Mouse (Mus musculus) brain, adult 10 weeks (tissue): Measurements from ENCODE around the gene Fbxo27. TPM values are rescaled to one million over a fixed set of nuclear protein-coding genes. Genes with fewer than 3 reads are reported as not detected.

Source experiments
- polyA plus RNA-seq: library from polyadenylated mRNA; stranded (reverse); fragments of 350-450 nt; fragmentation: Illumina TruSeq; extraction: RNeasy Lipid Tissue Mini Kit (QIAGEN cat#74804); gene quantifications from one replicate; pipeline ENCODE4 v1.2.3, GENCODE M21; 2015; ENCODE audit warnings: low read depth, low replicate concordance

Fbxo27 gene
- polyA plus RNA-seq, result 15.8 TPM

DNA sequence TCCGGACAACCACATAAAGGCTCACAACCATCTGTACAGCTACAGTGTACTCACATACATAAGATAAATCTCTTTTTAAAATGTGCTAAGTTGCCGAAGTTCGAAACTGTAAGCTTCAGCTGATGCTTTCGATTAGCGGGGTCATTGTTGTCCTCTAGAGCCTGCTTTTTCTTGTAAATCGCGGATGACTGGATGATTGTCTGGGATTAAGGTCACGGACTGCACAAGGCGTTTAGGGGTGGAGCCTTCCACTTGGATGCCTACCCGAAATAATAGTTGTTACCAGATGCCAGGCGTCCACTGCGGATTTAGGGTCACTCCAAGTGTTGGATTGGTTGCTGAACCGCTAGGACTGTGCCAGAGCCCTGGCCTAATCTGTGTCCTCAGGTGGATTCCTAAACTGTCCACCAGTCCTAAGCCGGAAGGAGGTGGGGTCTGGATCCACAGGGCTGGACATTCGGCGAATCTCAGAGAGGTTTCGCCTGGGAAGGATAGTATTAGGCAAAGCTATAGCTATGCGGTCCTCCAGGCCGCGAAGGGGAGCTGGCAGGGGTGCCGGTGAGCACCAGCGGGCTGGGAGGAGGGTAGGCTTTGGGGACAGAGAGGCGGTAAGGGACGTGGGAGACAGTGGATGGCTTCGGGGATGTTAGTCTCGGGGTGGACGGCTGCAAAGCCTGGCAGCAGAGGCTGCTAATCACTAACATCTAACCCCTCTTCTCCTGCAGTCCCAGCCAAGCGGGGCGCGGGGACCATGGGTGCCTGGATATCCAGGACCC lies at the start of gene Fbxo27:
Gene Fbxo27, plus strand, starts transcription at position 305 of the 776 bp plus-strand sequence.

DNA sequence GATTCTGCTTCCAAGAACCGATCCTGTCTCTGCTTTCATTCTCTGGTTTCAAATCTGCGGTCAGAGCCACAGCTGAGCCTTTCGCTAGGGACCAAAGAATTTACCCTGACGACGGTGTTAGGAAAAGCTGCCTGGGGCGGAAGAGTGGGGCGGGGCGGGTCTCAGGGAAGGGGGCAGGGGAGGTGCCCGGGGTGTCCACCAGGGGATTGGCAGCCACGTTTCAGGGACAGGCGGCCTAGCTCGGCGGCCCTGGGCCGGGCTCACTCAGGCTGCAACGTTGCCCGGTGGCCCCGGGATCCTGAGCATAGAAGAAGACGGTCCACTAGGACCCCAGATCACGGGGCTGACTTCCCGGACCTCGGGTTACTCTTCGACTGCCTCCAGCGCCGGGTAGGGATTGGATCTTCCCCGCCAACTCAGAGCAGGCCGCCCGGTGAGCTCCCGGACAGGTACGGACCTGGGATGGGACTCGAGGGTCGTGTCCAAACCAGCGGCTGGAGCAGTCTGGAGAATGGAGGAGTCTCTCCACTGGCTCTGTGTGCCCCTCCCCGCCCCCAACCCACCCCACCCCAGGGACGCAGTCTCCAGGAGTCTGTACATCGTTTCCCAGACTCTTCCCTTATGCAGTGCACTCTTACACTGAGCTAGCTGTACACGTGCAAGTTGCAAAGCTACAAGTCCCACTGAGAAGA lies 24.1 kb downstream of the Fbxo27 start, which contains the start of gene Fbxo17:
Gene Fbxo17, plus strand, starts transcription at position 215 of the 692 bp plus-strand sequence.

DNA sequence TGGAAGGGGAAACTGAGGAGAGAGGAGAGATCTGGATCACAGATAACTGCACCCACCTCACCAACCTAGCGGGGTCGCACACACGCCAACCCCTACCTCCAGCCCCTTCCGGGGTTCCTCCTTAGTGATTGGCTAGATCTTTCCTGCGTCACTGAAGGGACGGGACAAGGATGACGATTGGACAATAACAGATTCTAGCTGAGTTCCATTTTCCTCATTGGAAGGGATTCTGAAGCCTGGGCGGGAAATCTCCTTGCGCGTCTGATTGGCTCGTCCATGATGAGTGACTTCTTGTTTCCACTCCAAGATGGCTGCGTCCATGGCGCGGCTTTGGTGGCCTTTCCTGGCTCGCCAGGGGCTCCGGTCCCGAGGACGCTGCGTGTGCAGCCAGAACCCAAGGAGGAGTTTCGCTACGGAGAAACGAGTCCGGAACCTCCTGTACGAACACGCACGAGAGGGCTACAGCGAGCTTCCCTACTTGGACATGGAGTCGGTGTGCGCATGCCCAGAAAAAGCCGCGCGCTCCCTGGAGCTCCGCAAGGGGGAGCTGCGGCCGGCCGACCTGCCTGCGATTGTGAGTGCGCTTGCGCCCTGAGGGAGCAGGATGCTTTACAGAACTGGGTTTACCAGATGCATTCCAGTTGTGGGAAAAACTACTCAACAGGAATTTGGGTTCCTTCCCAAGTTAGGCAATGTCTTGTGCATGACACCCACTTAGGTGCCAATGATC lies 49.2 kb downstream of the Fbxo27 start, which contains the start of the genes Mrps12 and Sars2:
Gene Mrps12, minus strand, starts transcription at position 112 of the 730 bp plus-strand sequence.
Gene Sars2, plus strand, starts transcription at position 284 of the 730 bp plus-strand sequence.

Other genes with a start within 250 kb of the Fbxo27 start
- gene Lrfn1, start 240.9 kb upstream of the Fbxo27 start, polyA plus RNA-seq, result 38.2 TPM
- not detected for gene Ifnl2, start 182.4 kb upstream of the Fbxo27 start, polyA plus RNA-seq
- not detected for gene Ifnl3, start 170.0 kb upstream of the Fbxo27 start, polyA plus RNA-seq
- not detected for gene Sycn, start 152.0 kb upstream of the Fbxo27 start, polyA plus RNA-seq
- gene Nccrp1, start 145.6 kb upstream of the Fbxo27 start, polyA plus RNA-seq, result not detected
- gene Samd4b, start 94.7 kb upstream of the Fbxo27 start, polyA plus RNA-seq, result 37.9 TPM
- 6.6 TPM for gene Pak4, start 94.7 kb upstream of the Fbxo27 start, polyA plus RNA-seq
- gene Acp7, start 61.5 kb upstream of the Fbxo27 start, polyA plus RNA-seq, result 1.3 TPM
- gene Fbxo17, start 24.0 kb downstream of the Fbxo27 start, polyA plus RNA-seq, result 3.3 TPM
- 126 TPM for gene Mrps12, start 49.0 kb downstream of the Fbxo27 start, polyA plus RNA-seq
- gene Sars2, start 49.1 kb downstream of the Fbxo27 start, polyA plus RNA-seq, result 12.4 TPM
- 3.2 TPM for gene Ccer2, start 63.3 kb downstream of the Fbxo27 start, polyA plus RNA-seq
- gene Sirt2, start 73.9 kb downstream of the Fbxo27 start, polyA plus RNA-seq, result 181 TPM
- gene Nfkbib, start 74.7 kb downstream of the Fbxo27 start, polyA plus RNA-seq, result 41.0 TPM
- 2.9 TPM for gene Rinl, start 96.1 kb downstream of the Fbxo27 start, polyA plus RNA-seq
- gene Hnrnpl, start 115.7 kb downstream of the Fbxo27 start, polyA plus RNA-seq, result 253 TPM
- gene Ech1, start 132.4 kb downstream of the Fbxo27 start, polyA plus RNA-seq, result 96.4 TPM
- 5.1 TPM for gene Lgals4, start 141.0 kb downstream of the Fbxo27 start, polyA plus RNA-seq
- not detected for gene Lgals7, start 171.0 kb downstream of the Fbxo27 start, polyA plus RNA-seq
- gene Capn12, start 188.6 kb downstream of the Fbxo27 start, polyA plus RNA-seq, result 0.54 TPM